Mouse (Mus musculus): ENCODE measurements at regions not wholly inside any gene's neighbourhood (a gene's known extent, or its start where the extent isn't known, plus 50 kb on each side); places are given as distances from the start of the nearest gene placed in this dataset.

DNA sequence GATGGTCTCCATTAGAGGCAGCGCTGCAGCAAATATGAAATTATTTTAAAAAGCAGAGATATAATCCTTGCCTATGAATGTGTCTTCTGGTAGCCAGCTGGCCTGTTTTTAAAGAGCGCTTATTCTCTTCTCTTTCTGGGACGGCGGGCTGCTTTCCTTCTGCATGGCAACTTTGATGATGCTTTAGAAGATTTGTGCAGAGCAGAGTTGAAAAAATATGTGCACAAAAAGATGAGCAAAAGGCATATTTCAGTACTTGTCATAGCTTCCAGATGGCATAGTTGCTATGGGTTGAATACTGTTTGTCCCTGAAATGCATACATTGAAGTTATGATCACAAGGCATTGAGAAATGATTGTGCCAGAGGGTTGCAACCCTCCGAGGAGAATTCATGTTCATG, 554.1 kb upstream of the Pdzrn3 start:
- Histone ChIP-seq H3K27ac (replicated peaks) (no peak overlapping the region), H3K9me3 (no peaks in the 10 kb centered on the region), H3K4me1 (no peaks in the 10 kb centered on the region), H3K27me3 (replicated peaks; ENCODE audit: low read depth, poor library complexity, severe bottlenecking) (no peaks in the 10 kb centered on the region), H3K36me3 (replicated peaks) (no peaks in the 10 kb centered on the region), H3K4me3 (no peak overlapping the region)
- 94% methylated on average over 5 of the region's 5 CpGs for WGBS
- DNase-seq (ENCODE audit: low spot score): no peak

DNA sequence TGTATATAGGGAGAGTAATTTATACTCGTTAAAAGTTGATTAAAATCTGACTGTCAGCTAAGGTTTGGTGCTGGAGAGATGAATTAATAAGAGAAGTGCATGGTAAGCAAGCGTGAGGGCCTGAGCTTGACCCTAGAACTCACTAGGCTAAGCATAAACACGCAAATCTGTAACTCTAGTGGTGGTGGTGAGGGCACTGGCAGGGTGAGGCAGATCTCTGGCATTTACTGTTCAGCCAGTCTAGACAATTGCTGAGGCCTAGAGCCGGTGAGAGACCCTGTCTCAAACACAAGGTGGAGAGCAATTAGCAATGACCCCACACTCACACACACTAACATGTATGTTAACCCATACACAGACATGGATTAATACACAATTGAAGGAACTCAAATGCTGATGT, 544.0 kb upstream of the Pdzrn3 start:
- WGBS: 72% methylated on average over 4 of the region's 4 CpGs
- no peaks in the 10 kb centered on the region for H3K4me1 ChIP-seq
- H3K4me3 ChIP-seq: no peak overlapping the region
- H3K9me3 ChIP-seq: no peaks in the 10 kb centered on the region
- H3K36me3 ChIP-seq (replicated peaks): no peaks in the 10 kb centered on the region
- no peak overlapping the region for H3K27ac ChIP-seq (replicated peaks)
- DNase-seq (ENCODE audit: low spot score): no peak
- no peaks in the 10 kb centered on the region for H3K27me3 ChIP-seq (replicated peaks; ENCODE audit: low read depth, poor library complexity, severe bottlenecking)

DNA sequence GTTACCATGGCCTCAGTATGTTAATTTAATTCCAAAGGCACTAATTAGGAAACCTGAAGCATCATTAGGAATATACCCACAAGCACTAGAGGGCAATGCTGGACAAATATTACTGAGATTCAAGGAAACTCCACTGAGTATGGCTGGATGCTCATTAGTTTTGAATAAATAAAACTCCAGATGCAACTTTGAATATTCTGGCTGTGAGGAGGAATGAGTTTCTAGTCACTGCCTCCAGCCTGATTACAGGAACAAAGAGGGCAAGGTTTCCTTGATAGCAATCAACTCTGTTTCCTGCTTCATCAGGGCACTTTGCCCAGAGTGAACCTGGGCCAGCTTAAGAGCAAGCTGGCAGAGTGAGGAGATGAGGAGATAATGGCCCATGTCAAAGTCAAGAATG, 543.5 kb upstream of the Pdzrn3 start:
- Histone ChIP-seq H3K27me3 (replicated peaks; ENCODE audit: low read depth, poor library complexity, severe bottlenecking) (no peaks in the 10 kb centered on the region), H3K4me3 (no peak overlapping the region), H3K4me1 (no peaks in the 10 kb centered on the region), H3K27ac (replicated peaks) (no peak overlapping the region), H3K9me3 (no peaks in the 10 kb centered on the region), H3K36me3 (replicated peaks) (no peaks in the 10 kb centered on the region)
- DNase-seq (ENCODE audit: low spot score): no peak

DNA sequence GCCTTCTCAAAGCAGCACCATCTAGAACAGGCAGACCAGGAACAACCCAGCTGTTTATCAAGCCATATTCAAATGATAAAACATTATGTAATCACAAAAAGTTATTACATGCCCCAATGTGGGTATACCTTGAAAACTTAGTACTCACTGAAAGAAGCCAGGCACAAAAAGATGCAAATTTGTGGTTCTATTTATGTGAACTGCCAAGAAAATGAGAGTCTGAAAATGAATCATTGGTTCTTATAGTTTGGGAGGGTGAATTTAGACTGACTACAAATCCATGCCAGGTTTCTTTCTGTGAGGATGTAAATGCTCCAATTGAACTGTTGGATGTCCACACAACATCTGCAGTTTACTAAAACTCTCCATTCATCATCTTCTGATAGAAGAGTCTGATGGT, 541.2 kb upstream of the Pdzrn3 start:
- H3K4me1 ChIP-seq: no peaks in the 10 kb centered on the region
- no peak for DNase-seq (ENCODE audit: low spot score)
- H3K9me3 ChIP-seq: no peaks in the 10 kb centered on the region
- no peak overlapping the region for H3K4me3 ChIP-seq
- H3K27ac ChIP-seq (replicated peaks): no peak overlapping the region
- H3K27me3 ChIP-seq (replicated peaks; ENCODE audit: low read depth, poor library complexity, severe bottlenecking): no peaks in the 10 kb centered on the region
- no peaks in the 10 kb centered on the region for H3K36me3 ChIP-seq (replicated peaks)

DNA sequence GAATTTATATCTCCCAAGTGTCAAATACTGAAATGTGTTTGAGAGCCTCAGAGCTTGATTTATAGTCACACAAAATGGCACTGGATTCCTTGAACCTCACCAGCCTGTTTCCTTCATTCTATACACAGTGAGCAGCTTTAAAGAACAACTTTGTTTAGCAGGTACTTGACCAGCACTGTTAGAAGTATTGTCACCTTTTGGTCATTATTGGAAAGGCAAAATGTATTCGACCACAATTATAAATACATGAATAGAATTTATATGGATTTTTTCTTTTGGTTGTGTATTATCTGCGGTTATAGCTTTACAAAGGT, 527.3 kb upstream of the Pdzrn3 start:
- H3K27ac ChIP-seq (replicated peaks): no peak overlapping the region
- no peak for DNase-seq (ENCODE audit: low spot score)
- 87% methylated on average over 2 of the region's 2 CpGs for WGBS
- no peaks in the 10 kb centered on the region for H3K4me1 ChIP-seq
- H3K27me3 ChIP-seq (replicated peaks; ENCODE audit: low read depth, poor library complexity, severe bottlenecking): no peaks in the 10 kb centered on the region
- no peaks in the 10 kb centered on the region for H3K36me3 ChIP-seq (replicated peaks)
- no peaks in the 10 kb centered on the region for H3K9me3 ChIP-seq
- no peak overlapping the region for H3K4me3 ChIP-seq

DNA sequence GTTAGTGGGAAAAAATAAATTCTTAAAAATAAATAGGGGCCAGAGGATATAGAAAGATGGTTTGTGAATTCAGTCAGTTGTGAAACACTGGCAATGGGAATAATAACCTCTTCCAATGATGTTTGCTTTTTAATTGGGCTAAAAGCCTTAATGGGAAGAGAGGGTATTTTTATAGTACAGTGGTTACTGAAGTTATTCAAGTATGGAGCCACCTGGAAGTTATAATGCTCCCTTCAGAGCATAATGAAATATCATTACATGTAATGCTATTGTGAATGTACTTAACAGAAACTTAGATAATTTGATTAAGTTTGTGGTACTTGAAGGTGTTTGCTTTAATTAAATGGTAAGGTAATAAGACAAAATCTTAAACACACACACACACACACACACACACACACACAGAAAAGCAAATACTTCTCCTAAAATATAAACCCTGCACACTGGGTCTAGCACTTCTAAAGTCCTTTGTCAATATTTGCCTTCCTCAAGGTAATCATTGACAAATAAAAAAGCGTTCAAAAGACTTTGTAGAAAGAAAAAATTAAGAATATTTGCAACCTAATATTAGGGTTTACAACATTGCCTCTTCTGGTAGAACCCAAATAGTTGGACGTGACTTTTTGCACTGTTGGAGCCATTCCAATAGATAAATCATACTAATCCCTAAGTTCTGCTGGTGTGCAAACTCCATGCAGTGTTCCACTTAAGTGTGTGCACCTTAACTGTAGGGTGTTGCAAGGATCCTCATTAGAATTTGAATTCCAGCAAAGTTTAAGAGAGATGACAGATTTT, 526.7 kb upstream of the Pdzrn3 start:
- H3K9me3 ChIP-seq: no peaks in the 10 kb centered on the region
- no peak for DNase-seq (ENCODE audit: low spot score)
- no peaks in the 10 kb centered on the region for H3K27me3 ChIP-seq (replicated peaks; ENCODE audit: low read depth, poor library complexity, severe bottlenecking)
- H3K4me1 ChIP-seq: no peaks in the 10 kb centered on the region
- no peak overlapping the region for H3K27ac ChIP-seq (replicated peaks)
- no peaks in the 10 kb centered on the region for H3K36me3 ChIP-seq (replicated peaks)
- no peak overlapping the region for H3K4me3 ChIP-seq
- 75% methylated on average over 2 of the region's 2 CpGs for WGBS

DNA sequence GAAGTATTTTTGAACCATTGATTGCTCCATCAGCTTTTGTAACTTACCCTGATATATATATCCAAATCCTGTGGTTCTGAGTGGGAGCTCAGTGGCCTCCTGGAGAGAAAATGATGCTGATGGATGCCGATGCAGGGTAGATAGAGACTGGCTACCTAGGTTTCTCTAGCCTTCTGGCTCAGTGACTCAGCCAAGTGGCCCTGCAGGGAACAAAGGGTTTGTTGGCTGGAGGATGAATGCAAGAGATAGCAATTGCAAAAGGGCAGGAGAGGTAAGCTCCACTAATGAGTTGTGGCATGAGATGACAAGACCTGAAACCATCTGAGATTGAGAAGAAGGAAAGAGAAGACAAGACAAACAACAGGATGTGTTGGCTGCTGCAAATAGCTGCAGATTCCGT, 524.6 kb upstream of the Pdzrn3 start:
- no peak overlapping the region for H3K27ac ChIP-seq (replicated peaks)
- 69% methylated on average over 2 of the region's 2 CpGs for WGBS
- H3K4me3 ChIP-seq: no peak overlapping the region
- no peaks in the 10 kb centered on the region for H3K27me3 ChIP-seq (replicated peaks; ENCODE audit: low read depth, poor library complexity, severe bottlenecking)
- no peaks in the 10 kb centered on the region for H3K36me3 ChIP-seq (replicated peaks)
- no peaks in the 10 kb centered on the region for H3K4me1 ChIP-seq
- no peak for DNase-seq (ENCODE audit: low spot score)
- no peaks in the 10 kb centered on the region for H3K9me3 ChIP-seq

DNA sequence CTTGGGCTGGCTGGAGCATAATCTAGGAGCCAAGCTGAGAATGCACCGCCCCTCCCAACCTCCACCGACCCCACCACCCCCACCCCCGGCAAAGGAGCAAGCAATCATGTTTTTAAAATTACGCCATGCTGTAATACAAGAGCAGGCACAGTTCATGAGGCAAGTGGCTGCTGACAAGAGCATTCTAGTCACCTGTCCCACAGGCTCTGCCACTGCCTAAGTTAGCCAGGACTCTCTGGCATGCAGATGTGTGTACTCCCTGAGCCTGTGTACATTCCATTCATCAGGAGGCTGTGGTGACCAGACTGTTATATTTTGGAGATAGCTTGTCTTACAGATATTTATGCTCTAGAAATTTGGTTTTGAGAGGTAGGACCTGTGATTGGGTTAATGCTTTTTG, 520.8 kb upstream of the Pdzrn3 start:
- Histone ChIP-seq H3K4me3 (no peak overlapping the region), H3K27me3 (replicated peaks; ENCODE audit: low read depth, poor library complexity, severe bottlenecking) (no peaks in the 10 kb centered on the region)
- 81% methylated on average over 4 of the region's 4 CpGs for WGBS

DNA sequence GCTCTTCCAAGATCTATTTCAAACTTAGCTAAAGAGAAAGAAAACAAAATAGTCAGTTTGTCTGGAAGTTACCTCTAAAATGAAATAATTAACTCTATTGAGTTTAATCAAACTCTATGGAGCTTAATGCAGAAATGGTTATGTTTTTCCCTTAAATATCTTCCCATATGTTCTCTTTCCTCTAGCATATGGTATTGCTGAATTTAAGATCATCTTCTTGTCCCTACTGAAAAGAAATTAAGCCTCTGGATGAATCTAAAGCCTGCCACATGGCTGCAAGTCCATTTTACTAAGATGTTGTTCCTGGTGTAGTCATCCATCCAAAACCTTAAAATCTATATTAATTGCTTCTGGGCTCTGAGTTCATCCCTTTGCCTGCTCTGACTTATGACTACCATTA, 513.0 kb upstream of the Pdzrn3 start:
- Histone ChIP-seq H3K27ac (replicated peaks) (no peak overlapping the region), H3K27me3 (replicated peaks; ENCODE audit: low read depth, poor library complexity, severe bottlenecking) (no peaks in the 10 kb centered on the region), H3K36me3 (replicated peaks) (no peaks in the 10 kb centered on the region), H3K4me1 (no peaks in the 10 kb centered on the region), H3K4me3 (no peak overlapping the region), H3K9me3 (no peaks in the 10 kb centered on the region)
- no peak for DNase-seq (ENCODE audit: low spot score)

More for the DNA sequence above, 520.8 kb upstream of the Pdzrn3 start:
- Histone ChIP-seq H3K9me3 (no peaks in the 10 kb centered on the region), H3K4me1 (no peaks in the 10 kb centered on the region), H3K27ac (replicated peaks) (no peak overlapping the region), H3K36me3 (replicated peaks) (no peaks in the 10 kb centered on the region)
- no peak for DNase-seq (ENCODE audit: low spot score)

DNA sequence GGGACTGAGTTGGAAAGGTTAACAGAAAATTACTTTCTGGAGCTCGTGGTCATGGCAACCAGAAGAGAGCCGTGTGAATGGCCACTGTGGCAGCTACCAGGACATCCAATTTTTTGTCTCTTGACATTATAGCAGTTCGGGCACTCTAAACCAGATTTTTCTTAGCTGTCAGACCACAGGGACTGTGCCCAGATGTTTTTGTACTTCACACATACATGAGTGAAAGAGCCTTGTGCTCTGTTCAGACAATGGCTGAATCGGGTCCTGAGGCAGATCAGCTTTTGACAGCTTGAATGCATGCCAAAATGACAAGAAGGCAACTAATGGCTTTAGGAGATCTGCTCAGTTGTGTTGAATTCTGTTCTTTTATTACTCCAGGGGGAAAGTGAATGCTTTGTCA, 505.2 kb upstream of the Pdzrn3 start:
- peaks cover 6% of the 10 kb centered on the region; the same call in 1 of the 2 replicates for H3K4me1 ChIP-seq
- H3K36me3 ChIP-seq (replicated peaks): no peaks in the 10 kb centered on the region
- WGBS: 62% methylated on average over 4 of the region's 4 CpGs
- H3K27ac ChIP-seq (replicated peaks): no peak overlapping the region
- no peaks in the 10 kb centered on the region for H3K27me3 ChIP-seq (replicated peaks; ENCODE audit: low read depth, poor library complexity, severe bottlenecking)
- DNase-seq (ENCODE audit: low spot score): no peak
- H3K9me3 ChIP-seq: no peaks in the 10 kb centered on the region
- H3K4me3 ChIP-seq: no peak overlapping the region

DNA sequence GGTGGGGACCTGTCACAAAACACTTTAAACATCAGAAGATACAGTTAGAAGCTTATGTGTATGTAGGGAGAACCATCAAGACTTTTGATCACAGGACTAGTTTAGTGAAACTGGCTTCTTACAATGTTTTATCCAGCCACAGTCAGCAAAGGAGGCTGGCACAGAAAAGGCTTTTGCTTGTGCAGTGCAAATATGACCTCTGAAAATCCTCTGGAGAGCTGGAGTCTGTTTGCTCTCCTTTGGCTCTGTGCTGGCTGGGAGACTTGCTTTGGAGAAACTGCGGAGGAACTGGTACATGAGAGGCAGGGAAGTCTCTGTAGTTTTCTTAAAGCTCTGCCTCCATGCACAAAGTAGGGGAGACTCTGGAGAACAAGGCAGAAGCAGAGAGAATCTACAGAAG, 497.2 kb upstream of the Pdzrn3 start:
- no peaks in the 10 kb centered on the region for H3K4me1 ChIP-seq
- H3K9me3 ChIP-seq: no peaks in the 10 kb centered on the region
- DNase-seq (ENCODE audit: low spot score): no peak
- WGBS: 76% methylated on average over 1 of the region's 1 CpGs
- no peak overlapping the region for H3K27ac ChIP-seq (replicated peaks)
- H3K36me3 ChIP-seq (replicated peaks): no peaks in the 10 kb centered on the region
- H3K4me3 ChIP-seq: no peak overlapping the region
- no peaks in the 10 kb centered on the region for H3K27me3 ChIP-seq (replicated peaks; ENCODE audit: low read depth, poor library complexity, severe bottlenecking)

DNA sequence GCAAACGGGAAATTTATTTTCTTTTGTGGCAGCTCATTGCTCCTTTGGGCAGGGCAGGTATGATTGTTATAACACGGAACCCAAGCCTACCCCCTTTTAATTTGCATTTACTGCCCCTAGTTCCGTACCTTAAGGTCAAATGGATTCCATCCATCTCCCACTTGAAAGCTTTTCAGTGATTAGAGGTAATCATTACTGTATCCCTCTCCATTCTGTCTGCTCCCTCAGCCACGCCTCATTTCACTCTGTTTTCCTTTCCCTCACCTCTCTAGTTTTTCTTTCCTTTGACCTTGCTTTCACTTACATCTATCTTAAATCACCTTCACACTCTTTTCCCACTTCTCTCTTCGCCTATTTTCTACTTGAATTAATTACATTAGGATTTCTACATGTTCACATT, 481.2 kb upstream of the Pdzrn3 start:
- H3K9me3 ChIP-seq: no peaks in the 10 kb centered on the region
- 71% methylated on average over 5 of the region's 5 CpGs for WGBS
- H3K4me3 ChIP-seq: no peak overlapping the region
- H3K4me1 ChIP-seq: no peaks in the 10 kb centered on the region
- H3K27me3 ChIP-seq (replicated peaks; ENCODE audit: low read depth, poor library complexity, severe bottlenecking): no peaks in the 10 kb centered on the region
- no peak overlapping the region for H3K27ac ChIP-seq (replicated peaks)
- no peak for DNase-seq (ENCODE audit: low spot score)
- H3K36me3 ChIP-seq (replicated peaks): no peaks in the 10 kb centered on the region

DNA sequence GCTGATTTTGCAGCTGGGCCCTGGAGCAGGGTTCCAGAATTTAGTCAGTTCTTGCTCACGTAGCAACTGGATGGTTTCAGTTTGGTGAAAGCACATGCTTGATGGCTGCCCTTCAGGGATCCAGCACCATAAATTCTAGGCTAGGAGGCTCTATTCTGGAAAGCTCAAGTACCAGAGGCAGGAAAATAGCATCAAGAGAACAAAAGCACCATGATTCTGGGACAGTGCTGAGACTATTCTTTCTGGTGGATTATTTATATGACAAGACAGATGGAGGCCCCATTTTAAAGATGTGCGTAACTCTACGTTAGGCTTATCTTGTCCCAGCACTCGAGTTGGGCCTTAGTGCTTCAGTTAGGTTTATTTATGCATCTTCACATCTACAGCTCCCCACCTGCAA, 463.0 kb upstream of the Pdzrn3 start:
- Histone ChIP-seq H3K36me3 (replicated peaks) (no peaks in the 10 kb centered on the region), H3K27ac (replicated peaks) (no peak overlapping the region), H3K27me3 (replicated peaks; ENCODE audit: low read depth, poor library complexity, severe bottlenecking) (no peaks in the 10 kb centered on the region), H3K4me1 (no peaks in the 10 kb centered on the region), H3K9me3 (no peaks in the 10 kb centered on the region), H3K4me3 (no peak overlapping the region)
- no peak for DNase-seq (ENCODE audit: low spot score)
- WGBS: 89% methylated on average over 4 of the region's 4 CpGs

DNA sequence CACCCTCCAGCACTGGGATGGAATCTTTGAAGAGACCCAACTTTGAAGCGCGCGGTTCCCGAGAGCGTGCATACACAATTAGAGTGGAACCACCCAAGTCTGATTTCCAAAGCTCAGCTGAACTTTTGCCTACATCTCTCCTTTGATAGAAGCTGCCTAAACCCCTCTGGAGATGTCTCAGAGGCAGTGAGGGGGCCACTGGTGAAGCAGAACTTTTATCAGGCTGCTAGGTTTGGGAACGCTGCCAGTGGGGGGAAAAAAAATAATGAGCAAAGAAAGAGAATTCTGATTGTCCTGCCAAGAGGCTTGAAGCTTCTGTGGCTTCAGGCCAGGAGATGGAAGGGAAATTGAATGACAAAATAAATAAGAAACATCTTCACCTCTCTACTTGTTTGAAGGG, 459.9 kb upstream of the Pdzrn3 start:
- Histone ChIP-seq H3K9me3 (no peaks in the 10 kb centered on the region), H3K27me3 (replicated peaks; ENCODE audit: low read depth, poor library complexity, severe bottlenecking) (no peaks in the 10 kb centered on the region), H3K4me1 (no peaks in the 10 kb centered on the region), H3K36me3 (replicated peaks) (no peaks in the 10 kb centered on the region), H3K4me3 (no peak overlapping the region), H3K27ac (replicated peaks) (no peak overlapping the region)
- no peak for DNase-seq (ENCODE audit: low spot score)
- WGBS: 79% methylated on average over 6 of the region's 6 CpGs
